Mouse (Mus musculus) G1E (cell line): ENCODE data around the gene Cyb5d1. TPM values are rescaled to one million over a fixed set of nuclear protein-coding genes. Genes with fewer than 3 reads are reported as not detected.

ENCODE experiments used
- ATAC-seq: 2 replicates; pipeline ENCODE4 v1.8.0; 2016; ENCODE audit warnings: mild to moderate bottlenecking; ENCODE audit not compliant: insufficient number of reproducible peaks, poor library complexity, low FRiP score, severe bottlenecking; ENCODE audit errors: extremely low read depth
- DNase-seq: peaks from one replicate; pipeline ENCODE4 v3.0.0; 2012; ENCODE audit warnings: low spot score
- H3K27me3 ChIP-seq: 2 replicates; pipeline ENCODE4 v1.6.1; 2012; ENCODE audit warnings: mild to moderate bottlenecking, low read length, inconsistent platforms; ENCODE audit not compliant: insufficient read depth
- H3K36me3 ChIP-seq: replicated peaks from 2 replicates; pipeline ENCODE3; 2012; ENCODE audit warnings: mild to moderate bottlenecking, inconsistent platforms
- H3K4me1 ChIP-seq: 2 replicates; pipeline ENCODE4 v1.6.1; 2012; ENCODE audit warnings: low read depth, low read length, inconsistent platforms, mixed read lengths; ENCODE audit not compliant: insufficient read depth
- H3K4me3 ChIP-seq: 2 replicates; pipeline ENCODE4 v1.5.1; 2012; ENCODE audit warnings: low read depth, mild to moderate bottlenecking, inconsistent platforms, low read length, moderate library complexity, mixed read lengths
- H3K9me3 ChIP-seq: replicated peaks from 2 replicates; pipeline ENCODE4 v1.6.1; 2012; ENCODE audit warnings: inconsistent platforms
- CTCF ChIP-seq: IDR thresholded peaks from 2 replicates; pipeline ENCODE4 v1.5.1; 2012; ENCODE audit warnings: low read depth, low read length, inconsistent platforms, mixed read lengths
- GATA1 ChIP-seq: IDR thresholded peaks from 2 replicates; pipeline ENCODE4 v1.6.1; 2012; ENCODE audit warnings: borderline replicate concordance, low read length, inconsistent platforms, mixed read lengths
- GATA2 ChIP-seq: IDR thresholded peaks from 2 replicates; pipeline ENCODE4 v1.6.1; 2012; ENCODE audit warnings: low read depth, low read length, inconsistent platforms, borderline replicate concordance
- POLR2AphosphoS5 ChIP-seq: IDR thresholded peaks from 2 replicates; pipeline ENCODE4 v1.6.1; 2012; ENCODE audit warnings: low read depth, low read length, inconsistent platforms; ENCODE audit not compliant: insufficient replicate concordance
- TAL1 ChIP-seq: conservative IDR thresholded peaks from 2 replicates; pipeline ENCODE4 v1.6.1; 2012; ENCODE audit warnings: low read depth, low read length, inconsistent platforms, mixed read lengths
- polyA plus RNA-seq: library from polyadenylated mRNA; stranded (reverse); fragments of >175 nt; gene quantifications from 2 replicates; pipeline ENCODE4 v1.2.3, GENCODE M21; 2012
- total RNA-seq, 2 experiments: library from RNA; stranded (forward) in 1 of 2; stranded (reverse) in 1 of 2; fragments of 200-1000 nt in 1 of 2; fragments of >200 nt in 1 of 2; fragmentation: Nextera tagmentation in 1 of 2; gene quantifications; 2 replicates each; pipeline ENCODE4 v1.2.3; 2014 to 2017

The Cyb5d1 gene
- total and polyA plus RNA-seq, 3 experiments = 9.1 to 36.0 (median 24.0) TPM

- Histone ChIP-seq H3K4me1 (peaks cover 58% of the 10 kb centered on the region), H3K9me3 (peaks cover 8% of the 10 kb centered on the region), H3K27me3 (no peaks in the 10 kb centered on the region), H3K4me3 (peak overlapping the region; percentile 1; the same call in 1 of the 2 replicates), H3K36me3 (peaks cover 86% of the 10 kb centered on the region)
- DNase-seq = no peak
- no peak for ATAC-seq
- no peak for TF ChIP-seq POLR2AphosphoS5
- TF ChIP-seq GATA2 = no peak
- no peak for TF ChIP-seq CTCF
- TF ChIP-seq GATA1 = no peak
- no peak for TF ChIP-seq TAL1
Observed at GRCm38 (mm10) chr11:69400083-69400850, 4.8 kb upstream of the Cyb5d1 start.

- Histone ChIP-seq H3K27me3 (no peaks in the 10 kb centered on the region), H3K4me3 (peak overlapping the region; percentile 1; the same call in 1 of the 2 replicates), H3K4me1 (peaks cover 57% of the 10 kb centered on the region), H3K9me3 (peaks cover 8% of the 10 kb centered on the region), H3K36me3 (peaks cover 77% of the 10 kb centered on the region)
- DNase-seq (no peak), ATAC-seq (no peak)
- TF ChIP-seq POLR2AphosphoS5 = no peak
- no peak for TF ChIP-seq CTCF
- TF ChIP-seq TAL1 = no peak
- no peak for TF ChIP-seq GATA2
- no peak for TF ChIP-seq GATA1
Observed at GRCm38 (mm10) chr11:69399201-69400082, 4.0 kb upstream of the Cyb5d1 start.

- Histone ChIP-seq H3K9me3 (peaks cover 8% of the 10 kb centered on the region), H3K4me1 (peaks cover 56% of the 10 kb centered on the region), H3K4me3 (peak overlapping the region; percentile 68; the same call in 1 of the 2 replicates), H3K36me3 (peaks cover 69% of the 10 kb centered on the region), H3K27me3 (no peaks in the 10 kb centered on the region)
- ATAC-seq (no peak), DNase-seq (no peak)
- TF ChIP-seq GATA2 (no peak), TAL1 (no peak), CTCF (no peak), GATA1 (no peak), POLR2AphosphoS5 (no peak)
Observed at GRCm38 (mm10) chr11:69398486-69399200, 3.2 kb upstream of the Cyb5d1 start.

GRCm38 (mm10) chr11:69398059-69398458 is 2.6 kb upstream of the Cyb5d1 start, which contains the start of gene Tmem88:
Gene Tmem88 (minus strand): TSS chr11:69398234.
- Histone ChIP-seq H3K4me1 (peaks cover 53% of the 10 kb centered on the region), H3K4me3 (peak within 1 kb of the TSS; percentile 68), H3K27me3 (no peaks in the 10 kb centered on the region), H3K9me3 (peaks cover 8% of the 10 kb centered on the region), H3K36me3 (peaks cover 64% of the 10 kb centered on the region)
- TF ChIP-seq TAL1 (no peak), CTCF (no peak), GATA1 (no peak), POLR2AphosphoS5 (no peak), GATA2 (no peak)
- DNase-seq (no peak), ATAC-seq (no peak)

- no peaks in the 10 kb centered on the region for H3K27me3 ChIP-seq
- H3K4me1 ChIP-seq = peaks cover 53% of the 10 kb centered on the region
- ATAC-seq (no peak), DNase-seq (no peak)
- peaks cover 8% of the 10 kb centered on the region for H3K9me3 ChIP-seq
- TF ChIP-seq GATA2 (no peak), TAL1 (no peak), GATA1 (no peak), POLR2AphosphoS5 (no peak)
- peak overlapping the region; percentile 68 for H3K4me3 ChIP-seq
- peaks cover 59% of the 10 kb centered on the region for H3K36me3 ChIP-seq
Observed at GRCm38 (mm10) chr11:69397581-69398057, 2.2 kb upstream of the Cyb5d1 start.

GRCm38 (mm10) chr11:69396772-69397171 is 1.3 kb upstream of the Cyb5d1 start:
- peak overlapping the region; percentile 81 for H3K4me3 ChIP-seq
- no peak for TF ChIP-seq CTCF
- no peak for TF ChIP-seq GATA2
- TF ChIP-seq TAL1 = no peak
- TF ChIP-seq POLR2AphosphoS5 = no peak
- no peak for TF ChIP-seq GATA1
- peaks cover 8% of the 10 kb centered on the region for H3K9me3 ChIP-seq
- H3K4me1 ChIP-seq = peaks cover 49% of the 10 kb centered on the region
- no peaks in the 10 kb centered on the region for H3K27me3 ChIP-seq
- ATAC-seq (no peak), DNase-seq (no peak)
- H3K36me3 ChIP-seq = peaks cover 54% of the 10 kb centered on the region
